Mouse (Mus musculus): Measurements from ENCODE around the gene Arhgap22. TPM values are rescaled to one million over a fixed set of nuclear protein-coding genes. Genes with fewer than 3 reads are reported as not detected.

Gene Arhgap22
- total RNA-seq (2023) = not detected

DNA sequence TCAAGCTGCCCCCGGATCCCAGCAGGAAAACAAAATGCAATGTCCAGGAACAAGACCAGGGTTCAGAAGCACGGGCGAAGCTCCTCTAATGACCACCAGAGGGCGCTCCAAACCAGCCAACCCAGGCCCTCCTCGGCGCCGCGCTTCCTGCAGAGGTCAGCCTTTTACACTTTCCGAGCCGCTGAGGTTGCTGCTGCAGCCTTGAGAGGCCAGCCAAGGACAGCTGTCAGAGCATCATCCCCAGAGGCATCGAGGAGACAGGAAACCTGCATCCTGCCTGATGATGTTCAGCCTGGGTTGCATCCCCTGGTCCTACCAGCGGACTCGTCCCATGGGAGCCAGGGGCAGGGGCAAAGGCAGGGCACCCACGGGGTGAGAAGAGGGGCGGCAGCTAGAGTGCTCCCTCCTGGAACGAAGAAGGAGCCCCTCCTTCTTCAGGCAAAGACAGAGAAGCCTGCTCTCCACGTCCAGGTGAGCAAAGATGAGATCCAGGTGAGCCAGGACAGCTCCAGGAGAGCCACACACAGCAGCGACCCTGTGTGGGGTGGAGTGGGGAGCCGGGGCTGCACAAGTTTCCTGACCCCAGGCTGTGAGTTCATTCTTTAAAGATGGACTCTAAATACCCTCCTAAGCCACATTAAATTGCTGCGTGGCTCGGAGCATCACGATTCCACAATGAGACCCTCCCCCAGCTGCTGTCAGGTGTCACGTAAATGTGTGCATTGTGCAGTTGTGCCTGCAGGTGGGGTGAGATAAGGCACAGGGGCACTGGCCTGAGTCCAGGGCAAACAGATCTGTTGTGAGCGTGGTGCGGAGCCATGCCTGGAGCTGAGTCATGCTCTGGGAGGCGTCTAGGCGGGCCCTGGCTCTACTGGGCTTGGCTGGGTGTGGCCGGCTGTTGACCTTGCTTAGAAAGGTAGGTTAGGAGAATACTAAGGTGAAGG is at the start of gene Arhgap22:
Gene Arhgap22 (plus strand): TSS at position 204 of the 944 bp plus-strand sequence.

DNA sequence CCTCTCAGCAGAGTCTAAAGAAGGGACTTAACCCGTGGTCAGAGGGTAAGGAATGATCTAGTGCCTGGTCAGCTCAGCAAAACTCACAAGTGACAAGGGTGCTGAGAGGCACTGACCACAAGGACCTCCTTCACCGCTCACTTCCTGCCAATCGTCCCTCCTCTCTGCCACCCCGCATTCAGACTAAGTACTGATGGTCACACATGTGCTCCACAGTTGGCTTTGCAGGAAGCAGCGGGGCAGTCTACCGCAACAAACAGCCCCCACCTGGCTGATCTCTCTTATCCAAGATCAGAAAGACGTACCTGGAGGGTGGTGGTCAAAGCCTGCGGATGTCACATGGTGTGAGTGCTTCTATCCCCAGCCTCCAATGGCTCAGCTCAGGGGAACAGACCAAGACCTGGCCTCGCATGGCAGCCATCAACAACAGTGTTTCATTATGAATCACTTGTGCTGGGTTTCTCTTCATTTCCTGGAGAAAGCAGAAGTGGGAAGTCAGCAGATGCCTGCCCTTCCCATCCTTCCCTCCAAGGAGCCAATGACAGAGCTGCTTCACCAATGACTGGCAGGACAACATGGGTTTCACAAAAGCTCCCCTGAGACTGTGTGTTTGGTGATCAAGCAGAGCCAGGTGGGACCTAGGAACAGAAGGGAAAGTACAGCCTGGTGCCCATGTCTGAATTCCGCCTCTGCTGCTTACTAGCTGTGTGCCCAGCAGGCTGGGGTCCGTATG is 28.6 kb upstream of the Arhgap22 start, which contains the start of gene Wdfy4:
Gene Wdfy4 (minus strand): TSS at position 441 of the 733 bp plus-strand sequence.

Other genes starting within 250 kb of the Arhgap22 start
- not detected for gene Lrrc18, start 222.6 kb upstream of the Arhgap22 start, total RNA-seq (2023)
- 50.7 TPM for gene Wdfy4, start 28.5 kb upstream of the Arhgap22 start, total RNA-seq (2023)
- 34.4 TPM for gene Mapk8, start 233.1 kb downstream of the Arhgap22 start, total RNA-seq (2023)